Mouse (Mus musculus) telencephalon, adult 2 months (tissue): Measurements from ENCODE around the gene Lrch3.
A peak's percentile ranks its signal among the peaks of the same experiment; 100 is the strongest.
"Not testable (repeated sequence)": the region's sequence is repeated elsewhere in the genome, so short reads cannot be mapped to it uniquely, and the experiment has no call there.

Source experiments
- DNase-seq: peaks from one replicate; pipeline ENCODE4 v3.0.0-alpha.2; 2011; ENCODE audit warnings: low read depth, low spot score

Gene Lrch3

GRCm38 (mm10) chr16:33054927-33055326, 141.0 kb downstream of the Lrch3 start:
- not testable (repeated sequence) for DNase-seq

GRCm38 (mm10) chr16:33055655-33056054, 141.8 kb downstream of the Lrch3 start:
- DNase-seq: no peak

- DNase-seq: peak; percentile 91
These were observed 142.3 kb downstream of the Lrch3 start, which contains the start of the genes Iqcg and Rpl35a for GRCm38 (mm10) chr16:33056095-33056785. Iqcg (minus strand) TSS chr16:33056218. Rpl35a (plus strand) TSS chr16:33056453.

GRCm38 (mm10) chr16:33056786-33057185, 142.9 kb downstream of the Lrch3 start:
- DNase-seq: peak; percentile 9

- no peak for DNase-seq
These were observed 144.1 kb downstream of the Lrch3 start for GRCm38 (mm10) chr16:33058033-33058432.

GRCm38 (mm10) chr16:33058656-33059055, 144.8 kb downstream of the Lrch3 start:
- not testable (repeated sequence) for DNase-seq

GRCm38 (mm10) chr16:33059471-33059870, 145.6 kb downstream of the Lrch3 start:
- DNase-seq: no peak

- no peak for DNase-seq
These were observed 147.0 kb downstream of the Lrch3 start for GRCm38 (mm10) chr16:33060926-33061325.

- DNase-seq: no peak
These were observed 147.5 kb downstream of the Lrch3 start for GRCm38 (mm10) chr16:33061400-33061799.

GRCm38 (mm10) chr16:33062024-33062681, 148.3 kb downstream of the Lrch3 start, which contains the start of gene Lmln:
Lmln (plus strand) TSS chr16:33062521.
- DNase-seq: peak; percentile 86

GRCm38 (mm10) chr16:33062682-33063131, 148.8 kb downstream of the Lrch3 start:
- DNase-seq: peak; percentile 63

GRCm38 (mm10) chr16:33063267-33063666, 149.4 kb downstream of the Lrch3 start:
- no peak for DNase-seq

- no peak for DNase-seq
These were observed 150.7 kb downstream of the Lrch3 start for GRCm38 (mm10) chr16:33064636-33065035.
